Mouse (Mus musculus) forebrain, postnatal 0 days (tissue): ENCODE results near the gene Ankar. TPM values are rescaled to one million over a fixed set of nuclear protein-coding genes. Genes with fewer than 3 reads are reported as not detected.

Experiments used
- ATAC-seq: fragments of 200-750 bp; cut with Nextera tagmentation; 2 replicates; pipeline ENCODE4 v1.8.0; 2017; ENCODE audit warnings: mild to moderate bottlenecking, moderate library complexity
- DNase-seq: peaks from one replicate; pipeline ENCODE4 v3.0.0-alpha.2; 2015
- H3K27ac ChIP-seq: fragments of 300-500 bp; sonication (generic); 2 replicates; pipeline ENCODE4 v1.5.1; 2014; ENCODE audit warnings: low read depth, mild to moderate bottlenecking, antibody characterized with exemption, low read length, moderate library complexity, mixed read lengths
- H3K27me3 ChIP-seq: fragments of 300-500 bp; sonication (generic); 2 replicates; pipeline ENCODE4 v1.6.1; 2014; ENCODE audit warnings: mild to moderate bottlenecking, low read length, mixed read lengths; ENCODE audit not compliant: insufficient read depth
- H3K36me3 ChIP-seq: fragments of 300-500 bp; sonication (generic); 2 replicates; pipeline ENCODE4 v1.6.1; 2014; ENCODE audit warnings: mild to moderate bottlenecking, moderate library complexity; ENCODE audit not compliant: insufficient read depth
- H3K4me1 ChIP-seq: fragments of 300-500 bp; sonication (generic); 2 replicates; pipeline ENCODE4 v1.6.1; 2014; ENCODE audit warnings: antibody characterized with exemption; ENCODE audit not compliant: insufficient read depth
- H3K4me2 ChIP-seq: fragments of 300-500 bp; sonication (generic); 2 replicates; pipeline ENCODE4 v1.6.1; 2014; ENCODE audit warnings: low read depth, mild to moderate bottlenecking, moderate library complexity
- H3K4me3 ChIP-seq: fragments of 300-500 bp; sonication (generic); 2 replicates; pipeline ENCODE4 v1.5.1; 2014; ENCODE audit warnings: low read depth, low read length, mixed read lengths
- H3K9ac ChIP-seq: fragments of 300-500 bp; sonication (generic); 2 replicates; pipeline ENCODE4 v1.6.1; 2014; ENCODE audit warnings: mild to moderate bottlenecking
- H3K9me3 ChIP-seq: fragments of 300-500 bp; sonication (generic); 2 replicates; pipeline ENCODE4 v1.6.1; 2016; ENCODE audit warnings: low read length
- CTCF ChIP-seq: sonication (generic); IDR thresholded peaks from 2 replicates; pipeline ENCODE4 v1.5.1; 2016; ENCODE audit warnings: antibody characterized with exemption, control low read depth, low read depth
- WGBS: fragments of 180-500 bp; shearing (Covaris S2); extraction: QIAGEN DNeasy Blood & Tissue Kit; methylation state at CpG from one replicate; pipeline ENCODE4 v1.1.7; 2014; 5-methylcytosine and 5-hydroxymethylcytosine counted together
- polyA plus RNA-seq: library from polyadenylated mRNA; unstranded; fragments of >200 nt; fragmentation: Nextera tagmentation; extraction: Ambion mirVana; gene quantifications from 2 replicates; pipeline ENCODE4 v1.2.1, GENCODE M21; 2015
- total RNA-seq: library from RNA; depleted of rRNA; stranded (reverse); fragments of >200 nt; gene quantifications from 2 replicates; pipeline ENCODE4 v1.2.3, GENCODE M21; 2014

Ankar gene
- total and polyA plus RNA-seq, 2 experiments from 2014 or later: not detected

GRCm38 (mm10) chr1:72640658-72641410, 59.5 kb downstream of the Ankar start:
- peak overlapping the region; percentile 28 for H3K4me3 ChIP-seq
- no peaks in the 10 kb centered on the region for H3K27me3 ChIP-seq
- no peak for TF ChIP-seq CTCF
- H3K36me3 ChIP-seq: no peaks in the 10 kb centered on the region
- ATAC-seq (peak; percentile 90), DNase-seq (peak; percentile 93)
- H3K4me1 ChIP-seq: peaks cover 3% of the 10 kb centered on the region; the same call in 1 of the 2 replicates
- H3K4me2 ChIP-seq: peak overlapping the region; percentile 42
- H3K9ac ChIP-seq: 0 out of 2 replicates have a peak overlapping the region, but pooled peaks have one; percentile 6
- H3K9me3 ChIP-seq: no peaks in the 10 kb centered on the region
- H3K27ac ChIP-seq: no peak overlapping the region
- WGBS: 45% methylated on average over 49 of the region's 49 CpGs

- Histone ChIP-seq H3K27me3 (no peaks in the 10 kb centered on the region), H3K4me1 (no peaks in the 10 kb centered on the region), H3K4me2 (no peak overlapping the region), H3K9ac (no peak overlapping the region), H3K27ac (no peak overlapping the region), H3K36me3 (peaks cover 38% of the 10 kb centered on the region), H3K4me3 (no peak overlapping the region), H3K9me3 (no peaks in the 10 kb centered on the region)
- DNase-seq: no peak
- ATAC-seq: no peak
- 41% methylated on average over 5 of the region's 5 CpGs for WGBS
- no peak for TF ChIP-seq CTCF
Observed at GRCm38 (mm10) chr1:72635221-72635620, 65.2 kb downstream of the Ankar start.

- H3K4me2 ChIP-seq: no peak overlapping the region
- H3K27ac ChIP-seq: no peak overlapping the region
- ATAC-seq (peak; percentile 20; the same call in 1 of the 2 replicates), DNase-seq (no peak)
- H3K4me3 ChIP-seq: no peak overlapping the region
- H3K9ac ChIP-seq: no peak overlapping the region
- peaks cover 82% of the 10 kb centered on the region for H3K36me3 ChIP-seq
- no peaks in the 10 kb centered on the region for H3K4me1 ChIP-seq
- TF ChIP-seq CTCF: no peak
- H3K27me3 ChIP-seq: no peaks in the 10 kb centered on the region
- WGBS: 79% methylated on average over 6 of the region's 6 CpGs
- no peaks in the 10 kb centered on the region for H3K9me3 ChIP-seq
Observed at GRCm38 (mm10) chr1:72612172-72612571, 88.2 kb downstream of the Ankar start.

- no peak for TF ChIP-seq CTCF
- no peak for ATAC-seq
- WGBS: 89% methylated on average over 23 of the region's 23 CpGs
- peaks cover 72% of the 10 kb centered on the region for H3K36me3 ChIP-seq
- no peak overlapping the region for H3K27ac ChIP-seq
- H3K4me1 ChIP-seq: no peaks in the 10 kb centered on the region
- no peak overlapping the region for H3K4me2 ChIP-seq
- no peaks in the 10 kb centered on the region for H3K27me3 ChIP-seq
- no peak overlapping the region for H3K4me3 ChIP-seq
- H3K9ac ChIP-seq: no peak overlapping the region
- no peak for DNase-seq
- no peaks in the 10 kb centered on the region for H3K9me3 ChIP-seq
Observed at GRCm38 (mm10) chr1:72609887-72610877, 90.2 kb downstream of the Ankar start.

GRCm38 (mm10) chr1:72609129-72609528, 91.2 kb downstream of the Ankar start:
- Histone ChIP-seq H3K9me3 (no peaks in the 10 kb centered on the region), H3K9ac (no peak overlapping the region), H3K27ac (no peak overlapping the region), H3K4me1 (no peaks in the 10 kb centered on the region), H3K27me3 (no peaks in the 10 kb centered on the region), H3K4me2 (no peak overlapping the region), H3K4me3 (no peak overlapping the region), H3K36me3 (peaks cover 72% of the 10 kb centered on the region)
- DNase-seq: no peak
- ATAC-seq: no peak
- no peak for TF ChIP-seq CTCF
- WGBS: 93% methylated on average over 10 of the region's 10 CpGs

- ATAC-seq: no peak
- TF ChIP-seq CTCF: no peak
Observed at GRCm38 (mm10) chr1:72606186-72606673, 94.1 kb downstream of the Ankar start.

GRCm38 (mm10) chr1:72602803-72603202, 97.6 kb downstream of the Ankar start:
- H3K27me3 ChIP-seq: no peaks in the 10 kb centered on the region
- peaks cover 56% of the 10 kb centered on the region for H3K36me3 ChIP-seq
- no peak overlapping the region for H3K4me3 ChIP-seq
- no peak overlapping the region for H3K9ac ChIP-seq
- peak; percentile 40; the same call in 1 of the 2 replicates for TF ChIP-seq CTCF
- ATAC-seq (peak; percentile 67; the same call in 1 of the 2 replicates), DNase-seq (peak; percentile 51)
- no peak overlapping the region for H3K27ac ChIP-seq
- no peak overlapping the region for H3K4me2 ChIP-seq
- no peaks in the 10 kb centered on the region for H3K4me1 ChIP-seq
- 85% methylated on average over 5 of the region's 5 CpGs for WGBS
- no peaks in the 10 kb centered on the region for H3K9me3 ChIP-seq

More at GRCm38 (mm10) chr1:72606186-72606673, 94.1 kb downstream of the Ankar start:
- H3K27me3 ChIP-seq: no peaks in the 10 kb centered on the region
- H3K9me3 ChIP-seq: no peaks in the 10 kb centered on the region
- no peak for DNase-seq
- no peaks in the 10 kb centered on the region for H3K4me1 ChIP-seq
- H3K9ac ChIP-seq: no peak overlapping the region
- no peak overlapping the region for H3K27ac ChIP-seq
- H3K36me3 ChIP-seq: peaks cover 61% of the 10 kb centered on the region
- no peak overlapping the region for H3K4me2 ChIP-seq
- WGBS: 58% methylated on average over 12 of the region's 12 CpGs
- no peak overlapping the region for H3K4me3 ChIP-seq
